Mouse (Mus musculus): Measurements from ENCODE around the gene Rapgef4.

The Rapgef4 gene

GRCm38 (mm10) chr2:72146061-72146460 is 165.0 kb downstream of the Rapgef4 start:
- DNase-seq (ENCODE audit: extremely low read depth, insufficient read length, low spot score), result no peak

GRCm38 (mm10) chr2:72147246-72147645 is 166.2 kb downstream of the Rapgef4 start:
- no peak for DNase-seq (ENCODE audit: extremely low read depth, insufficient read length, low spot score)

GRCm38 (mm10) chr2:72147695-72148094 is 166.7 kb downstream of the Rapgef4 start:
- DNase-seq (ENCODE audit: extremely low read depth, insufficient read length, low spot score), result no peak

- peak; percentile 40 for DNase-seq (ENCODE audit: extremely low read depth, insufficient read length, low spot score)
Measured at GRCm38 (mm10) chr2:72148647-72149046, 167.6 kb downstream of the Rapgef4 start.

- DNase-seq (ENCODE audit: extremely low read depth, insufficient read length, low spot score), result no peak
Measured at GRCm38 (mm10) chr2:72149059-72149458, 168.0 kb downstream of the Rapgef4 start.

- DNase-seq (ENCODE audit: extremely low read depth, insufficient read length, low spot score), result no peak
Measured at GRCm38 (mm10) chr2:72151792-72152554, 170.9 kb downstream of the Rapgef4 start.

- DNase-seq (ENCODE audit: extremely low read depth, insufficient read length, low spot score), result no peak
Measured at GRCm38 (mm10) chr2:72152746-72153145, 171.7 kb downstream of the Rapgef4 start.

GRCm38 (mm10) chr2:72153851-72154250 is 172.8 kb downstream of the Rapgef4 start:
- no peak for DNase-seq (ENCODE audit: extremely low read depth, insufficient read length, low spot score)

GRCm38 (mm10) chr2:72155102-72155773 is 174.2 kb downstream of the Rapgef4 start:
- no peak for DNase-seq (ENCODE audit: extremely low read depth, insufficient read length, low spot score)

GRCm38 (mm10) chr2:72156484-72156883 is 175.4 kb downstream of the Rapgef4 start:
- no peak for DNase-seq (ENCODE audit: extremely low read depth, insufficient read length, low spot score)

GRCm38 (mm10) chr2:72157561-72157960 is 176.5 kb downstream of the Rapgef4 start:
- DNase-seq (ENCODE audit: extremely low read depth, insufficient read length, low spot score), result no peak

- no peak for DNase-seq (ENCODE audit: extremely low read depth, insufficient read length, low spot score)
Measured at GRCm38 (mm10) chr2:72158045-72158444, 177.0 kb downstream of the Rapgef4 start.

- no peak for DNase-seq (ENCODE audit: extremely low read depth, insufficient read length, low spot score)
Measured at GRCm38 (mm10) chr2:72158691-72159225, 177.7 kb downstream of the Rapgef4 start.

GRCm38 (mm10) chr2:72159281-72159680 is 178.2 kb downstream of the Rapgef4 start:
- DNase-seq (ENCODE audit: extremely low read depth, insufficient read length, low spot score), result no peak

- DNase-seq (ENCODE audit: extremely low read depth, insufficient read length, low spot score), result no peak
Measured at GRCm38 (mm10) chr2:72165136-72165854, 184.3 kb downstream of the Rapgef4 start.

GRCm38 (mm10) chr2:72169451-72170100 is 188.5 kb downstream of the Rapgef4 start:
- DNase-seq (ENCODE audit: extremely low read depth, insufficient read length, low spot score), result no peak

- DNase-seq (ENCODE audit: extremely low read depth, insufficient read length, low spot score), result no peak
Measured at GRCm38 (mm10) chr2:72170546-72170945, 189.5 kb downstream of the Rapgef4 start.

- no peak for DNase-seq (ENCODE audit: extremely low read depth, insufficient read length, low spot score)
Measured at GRCm38 (mm10) chr2:72171204-72171603, 190.2 kb downstream of the Rapgef4 start.

- no peak for DNase-seq (ENCODE audit: extremely low read depth, insufficient read length, low spot score)
Measured at GRCm38 (mm10) chr2:72173010-72173409, 192.0 kb downstream of the Rapgef4 start.

GRCm38 (mm10) chr2:72173844-72174243 is 192.8 kb downstream of the Rapgef4 start:
- no peak for DNase-seq (ENCODE audit: extremely low read depth, insufficient read length, low spot score)

- no peak for DNase-seq (ENCODE audit: extremely low read depth, insufficient read length, low spot score)
Measured at GRCm38 (mm10) chr2:72175536-72175935, 194.5 kb downstream of the Rapgef4 start.
